Mouse (Mus musculus): ENCODE results near the gene Mier2. TPM values are rescaled to one million over a fixed set of nuclear protein-coding genes. Genes with fewer than 3 reads are reported as not detected.

Mier2 gene
- polyA plus RNA-seq, 1 experiment from 2014 or later: 52.4 TPM

DNA sequence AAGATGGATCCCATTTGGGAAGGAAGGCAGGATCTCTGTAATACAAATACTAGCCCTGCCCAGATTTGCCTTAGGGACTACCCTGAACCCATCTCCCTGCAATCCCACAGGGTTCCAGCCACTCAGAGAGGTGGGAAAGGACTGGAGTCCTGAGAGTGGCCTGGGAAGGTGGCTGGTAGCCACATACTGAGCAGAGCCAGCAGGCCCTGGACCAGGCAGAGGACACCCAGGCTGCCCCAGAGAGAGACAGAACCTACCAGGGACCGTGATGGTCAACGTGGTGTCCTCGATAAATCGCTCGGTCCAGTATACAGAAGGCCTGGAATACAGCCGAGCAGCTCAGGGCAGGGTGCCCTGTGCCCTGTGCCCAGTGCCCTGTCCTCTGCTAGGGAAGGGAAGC lies 30.1 kb upstream of the Mier2 start:
- 88% methylated on average over 6 of the region's 6 CpGs for WGBS

DNA sequence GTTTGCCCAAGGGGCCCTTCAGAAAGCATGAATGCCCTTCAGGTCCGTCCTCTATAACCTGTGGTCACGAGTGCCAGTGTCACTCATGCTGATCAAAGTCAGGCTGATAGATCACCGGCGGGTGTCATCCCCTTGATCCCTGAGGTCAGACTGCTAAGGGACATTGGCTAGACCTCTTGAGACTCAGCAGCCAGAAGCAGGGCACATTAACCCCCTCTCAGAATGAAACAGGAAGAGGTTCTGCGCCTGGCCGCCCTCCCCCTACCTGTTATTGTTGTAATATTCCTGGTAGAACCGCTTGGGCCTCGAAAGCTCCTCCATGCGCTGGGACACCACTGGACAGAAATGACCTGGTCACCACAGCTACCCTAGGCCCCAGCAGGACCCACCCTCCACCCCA lies 29.4 kb upstream of the Mier2 start:
- no peaks in the 10 kb centered on the region for H3K4me1 ChIP-seq (replicated peaks)
- H3K9ac ChIP-seq: no peak overlapping the region
- no peak overlapping the region for H3K27ac ChIP-seq
- no peak for ATAC-seq (ENCODE audit: low FRiP score)
- H3K36me3 ChIP-seq: no peaks in the 10 kb centered on the region
- 88% methylated on average over 9 of the region's 9 CpGs for WGBS
- H3K4me2 ChIP-seq: no peak overlapping the region
- H3K27me3 ChIP-seq: no peaks in the 10 kb centered on the region
- no peak overlapping the region for H3K4me3 ChIP-seq
- H3K9me3 ChIP-seq: no peaks in the 10 kb centered on the region

More for the DNA sequence above, 30.1 kb upstream of the Mier2 start:
- H3K4me3 ChIP-seq: no peak overlapping the region
- no peak overlapping the region for H3K9ac ChIP-seq
- H3K9me3 ChIP-seq: no peaks in the 10 kb centered on the region
- H3K4me2 ChIP-seq: no peak overlapping the region
- no peak overlapping the region for H3K27ac ChIP-seq
- H3K27me3 ChIP-seq: no peaks in the 10 kb centered on the region
- no peaks in the 10 kb centered on the region for H3K36me3 ChIP-seq
- ATAC-seq (ENCODE audit: low FRiP score): no peak
- H3K4me1 ChIP-seq (replicated peaks): no peaks in the 10 kb centered on the region

DNA sequence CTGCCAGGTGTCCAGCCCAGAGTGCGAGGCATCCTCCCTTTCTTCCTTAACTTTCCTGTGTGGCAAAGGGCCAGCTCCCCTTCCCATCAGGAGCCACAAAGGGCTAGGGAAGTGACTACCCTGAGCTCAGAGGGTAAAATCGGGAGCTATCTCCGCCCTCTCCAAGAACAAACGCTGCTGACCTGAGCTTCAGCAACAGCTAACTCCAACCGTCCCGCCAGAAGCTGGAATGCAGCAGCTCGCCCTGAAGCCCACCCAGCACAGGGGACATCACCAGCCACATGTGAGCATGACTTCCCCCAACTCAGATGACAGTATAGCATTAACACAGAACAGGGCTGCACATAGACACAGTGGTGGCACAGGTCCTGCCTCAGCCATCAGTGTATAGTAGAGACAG lies 29.0 kb upstream of the Mier2 start:
- Histone ChIP-seq H3K36me3 (no peaks in the 10 kb centered on the region), H3K4me3 (no peak overlapping the region), H3K9ac (no peak overlapping the region), H3K9me3 (no peaks in the 10 kb centered on the region), H3K27ac (no peak overlapping the region), H3K4me1 (replicated peaks) (no peaks in the 10 kb centered on the region), H3K27me3 (peaks cover under 1% of the 10 kb centered on the region; the same call in 1 of the 2 replicates), H3K4me2 (no peak overlapping the region)
- no peak for ATAC-seq (ENCODE audit: low FRiP score)
- 74% methylated on average over 7 of the region's 7 CpGs for WGBS

DNA sequence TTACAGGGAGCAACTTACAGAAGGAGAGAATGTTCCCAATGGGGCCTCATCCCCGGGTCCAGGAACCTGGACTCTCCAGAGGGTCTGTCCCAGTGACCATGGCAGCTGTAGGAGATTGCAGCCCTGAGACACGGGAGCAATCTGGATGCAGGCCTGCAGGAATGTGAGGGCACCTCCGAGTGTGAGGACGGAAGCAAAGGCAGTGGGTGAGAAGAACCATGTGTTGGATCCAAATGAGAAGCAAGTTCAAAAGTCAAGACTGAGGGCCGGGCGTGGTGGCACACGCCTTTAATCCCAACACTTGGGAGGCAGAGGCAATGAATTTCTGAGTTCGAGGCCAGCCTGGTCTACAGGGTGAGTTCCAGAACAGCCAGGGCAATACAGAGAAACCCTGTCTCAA lies 26.5 kb upstream of the Mier2 start:
- H3K4me3 ChIP-seq: no peak overlapping the region

DNA sequence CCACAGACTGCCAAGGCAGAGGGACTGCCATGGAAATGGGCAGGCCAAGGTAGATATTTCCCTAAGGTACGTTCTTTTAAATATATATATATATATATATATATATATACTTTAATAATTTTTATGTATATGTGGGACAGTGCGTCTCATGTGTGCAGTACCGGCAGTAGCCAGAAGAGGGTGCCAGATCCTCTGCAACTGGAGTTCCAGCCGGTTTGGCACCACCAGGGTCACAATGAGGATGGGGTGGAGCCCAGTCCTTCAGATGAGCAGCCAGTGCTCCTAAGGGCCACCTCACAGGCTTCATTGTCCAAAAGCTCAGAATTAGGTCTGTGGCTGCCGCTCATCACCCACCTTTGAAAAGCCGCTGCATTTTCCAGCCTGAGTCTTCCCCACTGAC lies 25.8 kb upstream of the Mier2 start:
- no peak overlapping the region for H3K27ac ChIP-seq
- H3K9ac ChIP-seq: no peak overlapping the region
- ATAC-seq (ENCODE audit: low FRiP score): no peak
- no peaks in the 10 kb centered on the region for H3K4me1 ChIP-seq (replicated peaks)
- no peak overlapping the region for H3K4me3 ChIP-seq
- no peaks in the 10 kb centered on the region for H3K9me3 ChIP-seq
- H3K27me3 ChIP-seq: peaks cover 5% of the 10 kb centered on the region
- no peak overlapping the region for H3K4me2 ChIP-seq
- no peaks in the 10 kb centered on the region for H3K36me3 ChIP-seq
- whole genome bisulfite sequencing: 37% methylated on average over 6 of the region's 6 CpGs

More for the DNA sequence above, 26.5 kb upstream of the Mier2 start:
- no peak overlapping the region for H3K9ac ChIP-seq
- 91% methylated on average over 8 of the region's 8 CpGs for WGBS
- no peak overlapping the region for H3K4me2 ChIP-seq
- H3K27me3 ChIP-seq: peaks cover 5% of the 10 kb centered on the region
- H3K9me3 ChIP-seq: no peaks in the 10 kb centered on the region
- no peaks in the 10 kb centered on the region for H3K4me1 ChIP-seq (replicated peaks)
- no peak overlapping the region for H3K27ac ChIP-seq
- ATAC-seq (ENCODE audit: low FRiP score): no peak
- H3K36me3 ChIP-seq: no peaks in the 10 kb centered on the region

DNA sequence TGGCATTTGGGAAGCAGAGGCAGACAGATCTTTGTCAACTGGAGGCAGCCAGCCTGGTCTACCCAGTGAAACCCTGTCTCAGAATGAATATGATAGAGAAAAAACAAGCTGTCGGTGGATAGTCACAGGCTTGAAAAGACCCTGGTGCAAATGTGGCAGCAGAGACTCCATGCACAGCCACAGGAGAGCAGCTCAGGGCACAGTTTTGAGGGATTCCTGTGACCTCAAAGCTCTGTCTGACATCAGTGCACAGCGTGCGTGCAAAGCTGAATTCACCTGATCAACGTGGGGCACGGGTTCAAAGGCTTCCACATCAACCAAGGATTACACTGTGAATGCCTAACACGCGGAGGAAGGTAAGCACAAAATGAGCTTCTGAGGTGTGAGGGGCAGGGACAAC lies 25.4 kb upstream of the Mier2 start:
- no peaks in the 10 kb centered on the region for H3K36me3 ChIP-seq
- no peak overlapping the region for H3K9ac ChIP-seq
- ATAC-seq (ENCODE audit: low FRiP score): no peak
- 67% methylated on average over 7 of the region's 7 CpGs for WGBS
- H3K4me2 ChIP-seq: no peak overlapping the region
- no peak overlapping the region for H3K4me3 ChIP-seq
- H3K27me3 ChIP-seq: peaks cover 5% of the 10 kb centered on the region
- no peaks in the 10 kb centered on the region for H3K4me1 ChIP-seq (replicated peaks)
- no peak overlapping the region for H3K27ac ChIP-seq
- no peaks in the 10 kb centered on the region for H3K9me3 ChIP-seq

DNA sequence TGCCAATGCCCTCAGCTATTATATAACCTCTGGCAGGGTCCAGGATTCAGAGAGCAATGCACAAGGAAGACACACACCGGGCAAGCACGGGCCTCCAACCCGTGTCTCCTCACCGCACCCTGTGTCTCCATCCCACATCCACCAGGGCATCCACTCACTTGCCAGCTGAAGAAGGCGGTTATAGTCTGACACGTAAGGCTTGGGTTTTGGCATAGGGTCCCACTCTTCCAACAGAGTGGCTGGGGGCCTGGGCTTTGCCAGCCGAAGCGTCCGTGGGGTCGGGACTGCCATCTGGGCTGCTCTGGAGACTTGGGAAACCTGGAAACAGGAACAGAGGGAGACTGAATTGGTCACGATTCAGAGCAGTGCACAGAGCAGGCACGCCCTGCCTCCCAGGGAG lies 24.8 kb upstream of the Mier2 start:
- Histone ChIP-seq H3K27ac (no peak overlapping the region), H3K4me1 (replicated peaks) (no peaks in the 10 kb centered on the region), H3K27me3 (peaks cover 5% of the 10 kb centered on the region), H3K9me3 (no peaks in the 10 kb centered on the region), H3K36me3 (no peaks in the 10 kb centered on the region), H3K9ac (peak overlapping the region; percentile 4; the same call in 1 of the 2 replicates), H3K4me2 (no peak overlapping the region), H3K4me3 (no peak overlapping the region)
- ATAC-seq (ENCODE audit: low FRiP score): no peak
- WGBS: 79% methylated on average over 12 of the region's 12 CpGs

DNA sequence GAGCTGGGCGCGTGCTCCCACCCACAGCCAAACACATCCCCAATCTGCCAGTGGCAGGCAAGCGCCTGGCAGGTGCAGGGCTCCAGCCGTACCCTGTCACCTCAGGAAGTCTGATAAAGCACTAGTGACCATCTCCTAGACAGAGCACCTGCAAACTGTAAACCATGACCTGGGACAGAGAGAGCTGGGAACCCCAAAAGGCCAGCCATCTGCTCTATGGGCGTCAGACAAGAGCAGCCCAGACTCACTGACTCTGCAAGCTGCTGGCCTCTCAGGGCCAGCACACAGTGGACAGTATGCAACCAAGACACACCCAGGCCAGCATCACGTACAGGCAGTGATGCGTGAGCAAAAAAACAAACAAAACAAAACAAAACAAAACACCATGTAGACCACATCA lies 23.9 kb upstream of the Mier2 start:
- peaks cover 5% of the 10 kb centered on the region for H3K27me3 ChIP-seq
- no peaks in the 10 kb centered on the region for H3K9me3 ChIP-seq
- no peak overlapping the region for H3K4me3 ChIP-seq
- no peak overlapping the region for H3K9ac ChIP-seq
- H3K4me1 ChIP-seq (replicated peaks): no peaks in the 10 kb centered on the region
- no peak for ATAC-seq (ENCODE audit: low FRiP score)
- no peak overlapping the region for H3K27ac ChIP-seq
- no peak overlapping the region for H3K4me2 ChIP-seq
- no peaks in the 10 kb centered on the region for H3K36me3 ChIP-seq
- 82% methylated on average over 7 of the region's 7 CpGs for WGBS

DNA sequence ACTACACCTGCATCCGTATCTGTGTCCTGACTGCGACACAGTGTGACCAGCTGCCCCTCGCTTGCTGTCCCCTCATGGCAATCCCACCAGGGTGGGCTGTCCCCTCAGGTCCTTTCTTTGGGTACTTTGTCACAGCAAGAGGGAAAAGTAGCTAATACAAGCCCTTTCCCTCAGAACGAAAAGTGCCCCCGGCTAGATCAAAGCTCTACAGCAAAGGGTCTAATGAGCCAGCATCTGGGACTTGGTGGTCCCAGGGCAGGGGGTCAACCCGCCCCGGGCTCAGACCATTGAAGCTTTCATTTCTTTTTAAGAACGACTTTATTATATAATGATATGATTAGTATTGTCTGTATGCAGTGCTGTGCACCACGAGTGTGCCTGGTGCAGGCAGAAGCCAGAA lies 23.3 kb upstream of the Mier2 start:
- Histone ChIP-seq H3K4me2 (no peak overlapping the region), H3K4me1 (replicated peaks) (no peaks in the 10 kb centered on the region), H3K9me3 (no peaks in the 10 kb centered on the region), H3K27me3 (peaks cover 5% of the 10 kb centered on the region), H3K27ac (no peak overlapping the region), H3K4me3 (no peak overlapping the region), H3K9ac (no peak overlapping the region), H3K36me3 (no peaks in the 10 kb centered on the region)
- WGBS: 67% methylated on average over 9 of the region's 9 CpGs
- no peak for ATAC-seq (ENCODE audit: low FRiP score)

DNA sequence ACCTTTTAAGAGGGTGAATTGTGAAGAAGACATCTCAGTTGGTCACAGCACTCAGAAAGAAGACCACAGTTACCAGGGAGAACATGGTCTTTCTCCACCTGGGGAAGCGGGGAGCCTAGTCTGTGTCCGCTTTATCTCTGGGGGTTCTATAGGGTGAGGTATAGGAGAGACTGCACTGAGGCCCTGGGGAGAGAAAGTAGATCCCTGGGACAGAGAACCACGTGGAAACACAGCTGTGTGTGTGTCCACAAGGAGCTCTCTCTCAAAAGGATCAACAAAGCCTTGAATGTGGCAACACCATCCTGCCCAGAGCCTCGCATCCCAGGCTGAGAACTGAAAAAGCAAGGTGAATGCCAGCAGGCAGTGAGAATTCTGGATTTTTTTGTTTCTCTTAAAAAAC lies 22.4 kb upstream of the Mier2 start:
- H3K27me3 ChIP-seq: peaks cover 5% of the 10 kb centered on the region
- H3K4me3 ChIP-seq: no peak overlapping the region
- ATAC-seq (ENCODE audit: low FRiP score): no peak
- no peaks in the 10 kb centered on the region for H3K9me3 ChIP-seq
- 74% methylated on average over 4 of the region's 4 CpGs for WGBS
- no peak overlapping the region for H3K27ac ChIP-seq
- H3K4me2 ChIP-seq: no peak overlapping the region
- no peaks in the 10 kb centered on the region for H3K36me3 ChIP-seq
- no peaks in the 10 kb centered on the region for H3K4me1 ChIP-seq (replicated peaks)
- no peak overlapping the region for H3K9ac ChIP-seq

DNA sequence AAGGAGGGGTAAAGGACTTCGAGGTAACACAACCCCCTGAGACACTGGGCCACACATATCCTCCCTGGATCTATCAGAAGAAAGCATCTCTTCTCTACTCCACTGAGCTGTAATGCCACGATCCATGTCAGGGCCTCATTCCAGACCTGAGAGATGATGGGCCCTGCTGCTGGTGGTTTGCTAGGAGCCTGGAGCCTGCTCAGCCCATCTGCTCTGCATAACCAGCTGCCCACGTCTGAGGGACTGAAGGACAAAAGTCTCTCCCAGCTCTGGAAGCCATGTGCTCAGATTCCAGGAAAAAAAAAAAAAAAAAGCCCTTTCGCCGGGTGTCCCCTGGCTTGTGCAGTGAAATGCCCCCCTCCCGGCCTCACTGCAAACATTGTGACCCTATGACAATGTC lies 20.8 kb upstream of the Mier2 start:
- H3K4me3 ChIP-seq: no peak overlapping the region
- H3K9ac ChIP-seq: no peak overlapping the region
- no peaks in the 10 kb centered on the region for H3K9me3 ChIP-seq
- peaks cover 5% of the 10 kb centered on the region for H3K27me3 ChIP-seq
- no peak for ATAC-seq (ENCODE audit: low FRiP score)
- no peak overlapping the region for H3K4me2 ChIP-seq
- H3K4me1 ChIP-seq (replicated peaks): no peaks in the 10 kb centered on the region
- 80% methylated on average over 6 of the region's 6 CpGs for WGBS
- no peaks in the 10 kb centered on the region for H3K36me3 ChIP-seq
- H3K27ac ChIP-seq: no peak overlapping the region

DNA sequence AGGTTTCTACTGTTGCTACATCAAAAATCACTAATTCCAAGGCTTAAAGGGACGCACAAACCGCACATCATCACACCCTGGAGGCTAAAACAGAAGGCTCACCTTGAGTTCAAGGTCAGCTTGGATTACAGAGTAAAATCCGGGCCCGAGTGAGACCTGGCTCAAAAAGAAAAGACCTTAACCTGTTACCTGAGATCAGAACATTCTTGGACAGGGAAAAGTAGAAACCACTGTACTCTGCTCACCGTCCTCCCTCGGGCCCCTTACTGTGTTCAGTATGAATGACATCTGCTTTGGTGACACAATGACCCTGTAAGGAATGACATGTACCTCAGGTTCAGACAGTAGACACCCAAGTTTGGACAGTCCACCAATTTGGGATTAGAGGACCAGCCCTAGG lies 19.8 kb upstream of the Mier2 start:
- WGBS: 95% methylated on average over 6 of the region's 6 CpGs
- H3K27ac ChIP-seq: no peak overlapping the region
- no peak for ATAC-seq (ENCODE audit: low FRiP score)
- H3K9me3 ChIP-seq: no peaks in the 10 kb centered on the region
- H3K4me1 ChIP-seq (replicated peaks): no peaks in the 10 kb centered on the region
- H3K36me3 ChIP-seq: no peaks in the 10 kb centered on the region
- H3K27me3 ChIP-seq: peaks cover 5% of the 10 kb centered on the region
- H3K9ac ChIP-seq: no peak overlapping the region
- H3K4me2 ChIP-seq: no peak overlapping the region
- no peak overlapping the region for H3K4me3 ChIP-seq

DNA sequence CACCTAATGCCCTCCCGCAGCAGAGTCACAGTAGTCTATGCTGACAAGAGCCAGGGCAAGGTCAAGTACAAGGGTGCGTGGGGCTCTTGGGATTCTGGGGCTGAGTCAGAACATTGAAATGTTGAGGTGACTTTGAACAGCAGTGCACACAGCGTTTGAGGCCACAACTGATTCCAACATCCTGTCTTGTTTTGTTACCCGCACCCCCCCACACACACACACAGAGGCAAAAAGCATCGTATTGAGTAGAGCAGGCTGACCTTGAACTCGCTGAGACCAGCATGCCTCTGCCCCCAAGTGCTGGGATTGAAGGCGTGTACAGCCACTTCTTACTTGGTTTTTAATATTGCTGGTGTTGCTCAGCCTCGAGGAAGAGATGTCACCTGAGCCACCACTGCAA lies 19.4 kb upstream of the Mier2 start:
- no peaks in the 10 kb centered on the region for H3K4me1 ChIP-seq (replicated peaks)
- no peak overlapping the region for H3K9ac ChIP-seq
- 88% methylated on average over 8 of the region's 8 CpGs for WGBS
- no peak overlapping the region for H3K4me3 ChIP-seq
- no peak for ATAC-seq (ENCODE audit: low FRiP score)
- H3K27ac ChIP-seq: no peak overlapping the region
- no peak overlapping the region for H3K4me2 ChIP-seq
- no peaks in the 10 kb centered on the region for H3K9me3 ChIP-seq
- no peaks in the 10 kb centered on the region for H3K36me3 ChIP-seq
- peaks cover 5% of the 10 kb centered on the region for H3K27me3 ChIP-seq

DNA sequence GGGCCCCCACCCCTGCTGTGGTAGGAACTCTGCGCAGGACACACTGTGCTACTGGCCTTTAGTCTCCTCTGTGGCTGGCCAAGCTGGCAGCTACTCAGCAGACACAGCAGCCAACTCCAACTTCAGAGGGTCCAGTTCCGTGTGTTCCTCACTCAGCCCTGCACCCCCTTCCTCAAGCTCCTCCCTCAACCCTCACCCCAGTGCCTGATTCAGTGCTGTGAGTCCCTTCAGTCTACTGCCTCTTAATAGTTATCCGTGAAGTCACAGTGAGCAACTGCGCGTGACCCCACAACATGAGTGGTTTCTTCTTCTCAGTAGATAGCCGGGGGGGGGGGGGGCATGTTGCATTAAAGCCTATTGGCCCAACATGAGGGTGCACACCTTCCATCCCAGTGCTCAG lies 18.6 kb upstream of the Mier2 start:
- Histone ChIP-seq H3K4me3 (no peak overlapping the region), H3K36me3 (no peaks in the 10 kb centered on the region), H3K27me3 (peaks cover under 1% of the 10 kb centered on the region), H3K4me1 (replicated peaks) (no peaks in the 10 kb centered on the region), H3K27ac (no peak overlapping the region), H3K9me3 (no peaks in the 10 kb centered on the region), H3K9ac (no peak overlapping the region), H3K4me2 (no peak overlapping the region)
- 86% methylated on average over 6 of the region's 6 CpGs for WGBS
- no peak for ATAC-seq (ENCODE audit: low FRiP score)
